Mouse (Mus musculus): Measurements from ENCODE around the gene Gm15446. TPM values are rescaled to one million over a fixed set of nuclear protein-coding genes. Genes with fewer than 3 reads are reported as not detected.

Gm15446 gene
- 0.12 and 0.16 TPM in 2 replicates for polyA plus RNA-seq (2012; rRNA removed)

DNA sequence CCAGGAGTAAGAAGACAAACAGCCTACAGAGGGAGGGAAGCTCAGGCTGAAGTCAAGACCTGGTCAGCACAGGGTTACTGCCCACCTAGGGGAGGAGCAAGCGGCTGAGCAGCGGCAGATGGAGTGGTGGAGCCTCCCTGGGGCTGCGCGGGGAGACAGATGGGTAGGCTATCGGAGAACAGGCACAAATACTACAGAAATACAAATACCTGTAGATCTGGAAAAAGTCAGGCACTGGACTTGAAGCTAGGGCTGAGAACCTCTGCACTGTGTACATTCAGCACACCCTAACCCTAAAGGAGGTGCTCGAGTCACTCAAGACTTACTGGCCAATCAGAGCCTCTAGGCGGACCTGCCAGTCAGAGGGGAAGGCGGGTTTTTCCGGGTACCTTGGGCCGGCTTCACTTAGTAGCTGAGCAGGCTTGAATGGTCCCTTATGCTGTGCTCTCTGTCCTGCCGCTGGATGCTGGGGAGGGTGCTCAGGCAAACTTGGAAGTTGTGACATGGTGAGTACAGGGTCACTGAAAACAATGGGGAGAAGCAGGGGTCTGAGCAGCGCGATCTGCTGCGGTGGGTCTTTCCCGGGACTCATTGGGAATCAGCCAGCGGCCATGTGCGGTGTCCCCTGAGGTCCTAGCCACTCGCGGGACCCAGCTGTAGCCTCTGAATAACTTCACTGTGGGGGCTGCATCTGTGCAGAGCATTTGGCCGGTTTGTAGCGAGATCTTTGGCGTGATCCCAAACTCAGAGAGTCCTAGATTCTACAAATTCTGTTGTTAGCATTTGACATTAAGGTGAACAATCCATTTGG, at the start of gene Gm15446:
TSS of gene Gm15446 (plus strand) at position 140 of the 811 bp plus-strand sequence.

Other genes starting within 250 kb of the Gm15446 start
- gene 5430403G16Rik, start 232.4 kb upstream of the Gm15446 start, polyA plus RNA-seq (2012; rRNA removed) = 0.80 and 0.88 TPM in 2 replicates
- 3.0 and 3.2 TPM in 2 replicates for gene 4930522L14Rik, start 171.5 kb upstream of the Gm15446 start, polyA plus RNA-seq (2012; rRNA removed)
- gene Zfp932, start 73.1 kb downstream of the Gm15446 start, polyA plus RNA-seq (2012; rRNA removed) = 31.9 and 32.5 TPM in 2 replicates
- gene Gm17655, start 149.1 kb downstream of the Gm15446 start, polyA plus RNA-seq (2012; rRNA removed) = 1.6 and 2.9 TPM in 2 replicates
- 0.55 and 0.56 TPM in 2 replicates for gene Gm35315, start 171.0 kb downstream of the Gm15446 start, polyA plus RNA-seq (2012; rRNA removed)
- gene Plcxd1, start 176.6 kb downstream of the Gm15446 start, polyA plus RNA-seq (2012; rRNA removed) = 2.0 and 2.3 TPM in 2 replicates
- 216 and 218 TPM in 2 replicates for gene Gtpbp6, start 184.8 kb downstream of the Gm15446 start, polyA plus RNA-seq (2012; rRNA removed)
- gene Zfp605, start 186.7 kb downstream of the Gm15446 start, polyA plus RNA-seq (2012; rRNA removed) = 8.3 and 9.7 TPM in 2 replicates
- 117 and 126 TPM in 2 replicates for gene Chfr, start 212.4 kb downstream of the Gm15446 start, polyA plus RNA-seq (2012; rRNA removed)